Mouse (Mus musculus) megakaryocyte, embryonic 14.5 days (primary cell): ENCODE results near the gene Ghr.

ENCODE experiments used
- FLI1 ChIP-seq: IDR thresholded peaks from 2 replicates; pipeline ENCODE4 v1.6.1; 2012; ENCODE audit warnings: low read length, inconsistent platforms, mixed read lengths
- GATA1 ChIP-seq: IDR thresholded peaks from 3 replicates; pipeline ENCODE4 v1.6.1; 2012; ENCODE audit warnings: mixed read lengths, low read length, inconsistent platforms, borderline replicate concordance

GRCm38 (mm10) chr15:3486691-3487090 lies 96.6 kb downstream of the Ghr start:
- no peak for TF ChIP-seq GATA1
- no peak for TF ChIP-seq FLI1
